Mouse (Mus musculus) ovary, adult 18-20 months (tissue): ENCODE measurements around the gene Cyfip2.

Source experiments
- DNase-seq: peaks from one replicate; pipeline ENCODE4 v3.0.0; 2022; ENCODE audit warnings: low spot score, mixed read lengths

The Cyfip2 gene

GRCm38 (mm10) chr11:46308271-46308974 is 4.2 kb downstream of the Cyfip2 start:
- DNase-seq, result no peak

GRCm38 (mm10) chr11:46307768-46308167 is 4.9 kb downstream of the Cyfip2 start:
- no peak for DNase-seq

GRCm38 (mm10) chr11:46306776-46307175 is 5.9 kb downstream of the Cyfip2 start:
- no peak for DNase-seq

- no peak for DNase-seq
These were observed 6.7 kb downstream of the Cyfip2 start for GRCm38 (mm10) chr11:46305881-46306520.

- peak; percentile 52 for DNase-seq
These were observed 7.6 kb downstream of the Cyfip2 start for GRCm38 (mm10) chr11:46304864-46305710.

- DNase-seq, result no peak
These were observed 8.6 kb downstream of the Cyfip2 start for GRCm38 (mm10) chr11:46304093-46304492.

- DNase-seq, result no peak
These were observed 10.2 kb downstream of the Cyfip2 start for GRCm38 (mm10) chr11:46302471-46302870.

GRCm38 (mm10) chr11:46301579-46302248 is 10.9 kb downstream of the Cyfip2 start:
- DNase-seq, result no peak

GRCm38 (mm10) chr11:46299901-46300300 is 12.8 kb downstream of the Cyfip2 start:
- DNase-seq, result no peak

- no peak for DNase-seq
These were observed 13.5 kb downstream of the Cyfip2 start for GRCm38 (mm10) chr11:46298889-46299785.

- DNase-seq, result no peak
These were observed 18.3 kb downstream of the Cyfip2 start for GRCm38 (mm10) chr11:46294390-46294789.

- no peak for DNase-seq
These were observed 19.2 kb downstream of the Cyfip2 start for GRCm38 (mm10) chr11:46293491-46293890.

- no peak for DNase-seq
These were observed 21.7 kb downstream of the Cyfip2 start for GRCm38 (mm10) chr11:46290988-46291405.

- DNase-seq, result no peak
These were observed 23.1 kb downstream of the Cyfip2 start for GRCm38 (mm10) chr11:46289561-46289960.

GRCm38 (mm10) chr11:46289022-46289421 is 23.6 kb downstream of the Cyfip2 start:
- no peak for DNase-seq

- no peak for DNase-seq
These were observed 24.6 kb downstream of the Cyfip2 start for GRCm38 (mm10) chr11:46288091-46288490.

- no peak for DNase-seq
These were observed 25.9 kb downstream of the Cyfip2 start for GRCm38 (mm10) chr11:46286803-46287202.

- no peak for DNase-seq
These were observed 28.9 kb downstream of the Cyfip2 start for GRCm38 (mm10) chr11:46283800-46284199.

GRCm38 (mm10) chr11:46282612-46283011 is 30.0 kb downstream of the Cyfip2 start:
- no peak for DNase-seq

- no peak for DNase-seq
These were observed 34.0 kb downstream of the Cyfip2 start for GRCm38 (mm10) chr11:46278709-46279108.

- peak; percentile 23 for DNase-seq
These were observed 34.5 kb downstream of the Cyfip2 start for GRCm38 (mm10) chr11:46278140-46278539.
